Mouse (Mus musculus) hindbrain, embryonic 11.5 days (tissue): ENCODE data around the gene Tmem86a. TPM values are rescaled to one million over a fixed set of nuclear protein-coding genes. Genes with fewer than 3 reads are reported as not detected.

Source experiments
- ATAC-seq: fragments of 200-750 bp; cut with Nextera tagmentation; 2 replicates; pipeline ENCODE4 v1.8.0; 2017; ENCODE audit warnings: mild to moderate bottlenecking, moderate TSS enrichment, moderate library complexity; ENCODE audit not compliant: low FRiP score
- DNase-seq: peaks from one replicate; pipeline ENCODE4 v3.0.0-alpha.2; 2015; ENCODE audit warnings: low spot score
- H3K27ac ChIP-seq: fragments of 300-500 bp; sonication (generic); 2 replicates; pipeline ENCODE4 v1.5.1; 2014; ENCODE audit warnings: mild to moderate bottlenecking, low read depth, low read length
- H3K27me3 ChIP-seq: fragments of 300-500 bp; sonication (generic); 2 replicates; pipeline ENCODE4 v1.6.1; 2014; ENCODE audit warnings: mild to moderate bottlenecking, low read length, moderate library complexity, mixed read lengths; ENCODE audit not compliant: control insufficient read depth, insufficient read depth
- H3K36me3 ChIP-seq: fragments of 300-500 bp; sonication (generic); 2 replicates; pipeline ENCODE4 v1.6.1; 2014; ENCODE audit warnings: mild to moderate bottlenecking, low read length, moderate library complexity, mixed read lengths; ENCODE audit not compliant: control insufficient read depth, insufficient read depth
- H3K4me1 ChIP-seq: fragments of 300-500 bp; sonication (generic); replicated peaks from 2 replicates; pipeline ENCODE4 v1.6.1; 2014; ENCODE audit warnings: low read length, mixed read lengths; ENCODE audit not compliant: control insufficient read depth, insufficient read depth
- H3K4me2 ChIP-seq: fragments of 300-500 bp; sonication (generic); replicated peaks from 2 replicates; pipeline ENCODE4 v1.6.1; 2014; ENCODE audit warnings: mild to moderate bottlenecking, low read depth, low read length
- H3K4me3 ChIP-seq: fragments of 300-500 bp; sonication (generic); 2 replicates; pipeline ENCODE4 v1.5.1; 2014; ENCODE audit warnings: low read depth, low read length
- H3K9ac ChIP-seq: fragments of 300-500 bp; sonication (generic); 2 replicates; pipeline ENCODE4 v1.6.1; 2014; ENCODE audit warnings: low read depth, low read length
- H3K9me3 ChIP-seq: fragments of 300-500 bp; sonication (generic); 2 replicates; pipeline ENCODE4 v1.6.1; 2016; ENCODE audit warnings: low read length; ENCODE audit not compliant: control insufficient read depth
- WGBS: fragments of 180-500 bp; shearing (Covaris S2); extraction: QIAGEN DNeasy Blood & Tissue Kit; methylation state at CpG from one replicate; pipeline ENCODE4 v1.1.7; 2014; 5-methylcytosine and 5-hydroxymethylcytosine counted together
- polyA plus RNA-seq: library from polyadenylated mRNA; unstranded; fragments of >200 nt; fragmentation: Nextera tagmentation; extraction: Ambion mirVana; gene quantifications from 2 replicates; pipeline ENCODE4 v1.2.1, GENCODE M21; 2014

Tmem86a gene
- polyA plus RNA-seq = 8.7 and 10.4 TPM in 2 replicates

- Histone ChIP-seq H3K4me3 (peak within 1 kb of the TSS; percentile 86), H3K27me3 (no peaks in the 10 kb centered on the region), H3K9ac (peak within 1 kb of the TSS; percentile 87), H3K4me2 (peak within 1 kb of the TSS; percentile 81), H3K9me3 (no peaks in the 10 kb centered on the region), H3K4me1 (peaks cover 3% of the 10 kb centered on the region; the same call in 1 of the 2 replicates), H3K27ac (peak within 1 kb of the TSS; percentile 91), H3K36me3 (no peaks in the 10 kb centered on the region)
- under 1% methylated on average over 33 of the region's 33 CpGs for WGBS
- DNase-seq = peak; percentile 99
- ATAC-seq = peak; percentile 99
These were observed at the start of gene Tmem86a for GRCm38 (mm10) chr7:47050366-47050765. Tmem86a (plus strand) TSS chr7:47050601.

- no peaks in the 10 kb centered on the region for H3K27me3 ChIP-seq
- H3K9me3 ChIP-seq = no peaks in the 10 kb centered on the region
- H3K4me3 ChIP-seq = no peak overlapping the region
- WGBS = 72% methylated on average over 3 of the region's 3 CpGs
- H3K27ac ChIP-seq = no peak overlapping the region
- H3K4me1 ChIP-seq = no peaks in the 10 kb centered on the region
- DNase-seq (no peak), ATAC-seq (no peak)
- H3K4me2 ChIP-seq = no peak overlapping the region
- peaks cover 7% of the 10 kb centered on the region; the same call in 1 of the 2 replicates for H3K36me3 ChIP-seq
- no peak overlapping the region for H3K9ac ChIP-seq
These were observed 49.8 kb upstream of the Tmem86a start for GRCm38 (mm10) chr7:47000644-47000983.

- H3K9me3 ChIP-seq = no peaks in the 10 kb centered on the region
- H3K27ac ChIP-seq = no peak overlapping the region
- H3K4me1 ChIP-seq = no peaks in the 10 kb centered on the region
- H3K27me3 ChIP-seq = no peaks in the 10 kb centered on the region
- 87% methylated on average over 5 of the region's 5 CpGs for WGBS
- ATAC-seq (no peak), DNase-seq (no peak)
- H3K4me3 ChIP-seq = no peak overlapping the region
- no peak overlapping the region for H3K4me2 ChIP-seq
- H3K9ac ChIP-seq = no peak overlapping the region
- H3K36me3 ChIP-seq = peaks cover 7% of the 10 kb centered on the region; the same call in 1 of the 2 replicates
These were observed 49.1 kb upstream of the Tmem86a start for GRCm38 (mm10) chr7:47001125-47001899.

- no peak for DNase-seq
- no peaks in the 10 kb centered on the region for H3K4me1 ChIP-seq
- no peak overlapping the region for H3K4me3 ChIP-seq
- no peak for ATAC-seq
- H3K27ac ChIP-seq = no peak overlapping the region
- H3K4me2 ChIP-seq = no peak overlapping the region
- H3K27me3 ChIP-seq = no peaks in the 10 kb centered on the region
- peaks cover 6% of the 10 kb centered on the region; the same call in 1 of the 2 replicates for H3K36me3 ChIP-seq
- no peaks in the 10 kb centered on the region for H3K9me3 ChIP-seq
- no peak overlapping the region for H3K9ac ChIP-seq
- WGBS = 71% methylated on average over 4 of the region's 4 CpGs
These were observed 48.5 kb upstream of the Tmem86a start for GRCm38 (mm10) chr7:47001900-47002275.

GRCm38 (mm10) chr7:47003411-47004115, 46.8 kb upstream of the Tmem86a start:
- WGBS = 33% methylated on average over 3 of the region's 3 CpGs
- H3K27me3 ChIP-seq = no peaks in the 10 kb centered on the region
- H3K9me3 ChIP-seq = no peaks in the 10 kb centered on the region
- H3K4me3 ChIP-seq = no peak overlapping the region
- H3K4me2 ChIP-seq = no peak overlapping the region
- DNase-seq = no peak
- H3K36me3 ChIP-seq = no peaks in the 10 kb centered on the region
- H3K9ac ChIP-seq = no peak overlapping the region
- no peak overlapping the region for H3K27ac ChIP-seq
- no peaks in the 10 kb centered on the region for H3K4me1 ChIP-seq
- no peak for ATAC-seq

GRCm38 (mm10) chr7:47007109-47007780, 43.2 kb upstream of the Tmem86a start:
- H3K27ac ChIP-seq = peak overlapping the region; percentile 75; the same call in 1 of the 2 replicates

DNA sequence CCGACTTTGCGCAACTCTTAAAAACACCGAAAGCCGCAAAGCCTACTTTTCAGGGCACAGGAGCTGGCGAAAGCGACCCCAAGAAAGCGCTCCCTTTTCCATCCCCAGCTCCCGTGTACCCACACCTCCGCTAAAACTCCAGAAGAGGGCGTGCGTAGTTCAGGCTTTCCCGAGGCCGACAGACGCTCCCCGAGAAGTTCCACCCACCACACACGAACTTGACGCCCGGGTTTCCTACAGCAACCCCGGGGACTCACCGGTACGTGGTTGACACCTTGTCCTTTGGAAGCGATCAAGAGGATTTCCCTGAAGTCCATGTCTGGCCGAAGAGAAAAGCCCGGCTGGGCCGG, 42.6 kb upstream of the Tmem86a start:
- peak overlapping the region; percentile 68 for H3K9ac ChIP-seq
- DNase-seq = no peak
- H3K4me1 ChIP-seq = no peaks in the 10 kb centered on the region
- H3K4me2 ChIP-seq = peak overlapping the region; percentile 64
- H3K27ac ChIP-seq = peak overlapping the region; percentile 75
- no peaks in the 10 kb centered on the region for H3K27me3 ChIP-seq
- ATAC-seq = peak; percentile 72
- 0% methylated on average over 25 of the region's 25 CpGs for WGBS
- H3K4me3 ChIP-seq = peak overlapping the region; percentile 74
- H3K36me3 ChIP-seq = no peaks in the 10 kb centered on the region
- no peaks in the 10 kb centered on the region for H3K9me3 ChIP-seq

More at GRCm38 (mm10) chr7:47007109-47007780, 43.2 kb upstream of the Tmem86a start:
- H3K9ac ChIP-seq = peak overlapping the region; percentile 68
- H3K4me1 ChIP-seq = no peaks in the 10 kb centered on the region
- H3K4me3 ChIP-seq = peak overlapping the region; percentile 74
- ATAC-seq (no peak), DNase-seq (no peak)
- 25% methylated on average over 21 of the region's 21 CpGs for WGBS
- no peaks in the 10 kb centered on the region for H3K36me3 ChIP-seq
- no peaks in the 10 kb centered on the region for H3K9me3 ChIP-seq
- H3K4me2 ChIP-seq = peak overlapping the region; percentile 64
- no peaks in the 10 kb centered on the region for H3K27me3 ChIP-seq

DNA sequence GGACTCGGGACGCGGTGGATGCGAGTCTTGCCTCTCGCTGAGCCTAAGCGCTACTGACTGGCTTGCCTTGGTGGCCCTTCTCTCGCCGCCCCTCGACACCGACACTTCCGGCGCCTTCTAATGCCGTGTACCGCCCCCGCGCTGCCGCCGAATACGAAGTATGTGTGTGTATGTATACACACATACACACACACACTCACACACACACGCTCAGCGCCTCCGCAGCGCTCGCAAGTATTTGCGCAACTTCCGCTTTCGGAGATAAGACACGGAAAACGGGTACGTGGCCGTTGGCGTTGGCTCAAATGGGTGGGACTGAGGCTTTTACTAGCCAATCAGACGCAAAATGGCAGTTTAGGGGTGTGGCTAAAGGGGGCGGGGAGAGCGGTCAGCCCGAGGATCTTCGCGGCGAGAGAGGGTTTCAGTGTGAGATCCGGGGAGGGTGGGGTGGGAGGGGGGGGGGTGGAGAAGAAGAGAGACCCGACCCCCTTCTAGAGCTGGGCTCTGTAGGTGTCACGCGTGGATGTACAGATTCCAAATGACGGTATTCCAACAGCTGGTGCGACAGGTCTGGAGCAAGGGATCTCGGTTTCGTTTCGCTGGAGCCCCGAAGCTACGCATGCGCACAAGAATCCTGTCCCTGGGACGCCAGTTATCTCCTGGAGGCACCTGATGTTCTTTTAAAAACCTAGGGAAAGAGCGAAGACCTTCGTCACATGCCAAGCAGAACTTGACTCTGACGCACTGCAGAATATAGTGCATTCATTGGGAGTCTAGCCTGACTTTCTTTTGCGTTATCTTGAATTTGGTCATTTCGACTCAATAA, 42.0 kb upstream of the Tmem86a start, which contains the start of gene Spty2d1:
Gene Spty2d1 (minus strand): TSS at position 244 of the 826 bp plus-strand sequence.
- Histone ChIP-seq H3K27ac (peak within 1 kb of the TSS; percentile 75), H3K9ac (peak within 1 kb of the TSS; percentile 68), H3K36me3 (no peaks in the 10 kb centered on the region), H3K27me3 (no peaks in the 10 kb centered on the region), H3K4me1 (no peaks in the 10 kb centered on the region), H3K4me2 (peak within 1 kb of the TSS; percentile 64), H3K9me3 (no peaks in the 10 kb centered on the region), H3K4me3 (peak within 1 kb of the TSS; percentile 74)
- ATAC-seq = peak; percentile 97
- DNase-seq = peak; percentile 95
- WGBS = 1% methylated on average over 54 of the region's 57 CpGs
